Mouse (Mus musculus): ENCODE results near the gene Fbxl17.

Gene Fbxl17

GRCm38 (mm10) chr17:63071134-63071923, 428.5 kb downstream of the Fbxl17 start:
- in situ Hi-C loops (cut with MboI; ENCODE audit: low sequenced_read_pairs), result no loop called here

GRCm38 (mm10) chr17:63070161-63070761, 429.6 kb downstream of the Fbxl17 start:
- in situ Hi-C loops (cut with MboI; ENCODE audit: low sequenced_read_pairs), result no loop called here

- in situ Hi-C loops (cut with MboI; ENCODE audit: low sequenced_read_pairs), result no loop called here
Observed at GRCm38 (mm10) chr17:63062785-63063184, 437.0 kb downstream of the Fbxl17 start.

DNA sequence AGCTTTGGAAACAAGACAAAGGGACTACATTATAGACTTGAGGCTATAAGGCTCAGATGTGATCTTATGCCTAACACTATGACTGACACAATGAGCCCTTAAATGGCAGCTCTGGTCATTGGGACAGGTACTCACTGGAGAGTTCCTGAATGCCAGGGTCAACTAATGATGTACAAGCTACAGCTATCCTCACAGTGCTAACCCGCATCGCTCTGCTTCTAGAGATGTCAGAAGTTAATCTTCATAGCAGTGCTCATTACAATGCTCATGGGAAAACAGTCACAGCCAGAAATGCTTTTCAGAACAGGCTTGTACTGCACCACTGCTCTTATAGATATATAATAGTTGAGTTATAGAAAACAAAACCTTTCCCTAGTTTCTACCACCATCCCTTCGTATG, 438.0 kb downstream of the Fbxl17 start:
- in situ Hi-C loops (cut with MboI; ENCODE audit: low sequenced_read_pairs), result no loop called here

GRCm38 (mm10) chr17:63060814-63061213, 439.0 kb downstream of the Fbxl17 start:
- in situ Hi-C loops (cut with MboI; ENCODE audit: low sequenced_read_pairs), result no loop called here

DNA sequence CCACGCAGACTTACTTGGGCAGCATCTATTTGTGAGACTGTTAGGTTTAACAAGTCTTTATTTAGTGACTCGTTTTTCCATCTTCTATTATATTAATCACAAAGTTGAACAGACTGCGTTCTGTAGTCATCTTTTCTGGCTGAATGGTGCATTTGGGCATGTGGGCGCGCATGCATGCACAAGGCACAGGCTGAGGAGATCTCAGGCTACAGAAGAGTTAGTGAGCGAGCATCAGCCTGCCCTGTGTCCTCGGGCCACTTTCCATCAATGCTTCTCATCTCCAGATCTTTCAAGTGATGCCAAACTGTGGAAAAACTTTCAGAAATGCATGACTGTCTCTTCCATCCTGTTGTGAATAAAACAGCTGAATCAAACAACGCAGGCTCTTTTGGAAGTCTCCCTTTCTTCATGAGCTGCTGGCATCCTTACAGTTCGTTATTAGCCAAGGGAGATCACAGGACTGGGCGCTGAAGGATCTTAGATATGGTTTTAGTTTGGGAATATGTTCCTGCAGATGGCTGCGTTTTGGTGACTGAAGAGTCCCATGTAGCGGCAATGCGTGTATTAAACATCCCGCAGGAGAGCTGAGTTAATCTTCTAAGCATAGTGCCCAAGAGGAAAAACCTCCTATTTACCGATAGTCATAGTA, 442.0 kb downstream of the Fbxl17 start:
- in situ Hi-C loops (cut with MboI; ENCODE audit: low sequenced_read_pairs), result no loop called here

GRCm38 (mm10) chr17:63056976-63057375, 442.8 kb downstream of the Fbxl17 start:
- in situ Hi-C loops (cut with MboI; ENCODE audit: low sequenced_read_pairs), result no loop called here

DNA sequence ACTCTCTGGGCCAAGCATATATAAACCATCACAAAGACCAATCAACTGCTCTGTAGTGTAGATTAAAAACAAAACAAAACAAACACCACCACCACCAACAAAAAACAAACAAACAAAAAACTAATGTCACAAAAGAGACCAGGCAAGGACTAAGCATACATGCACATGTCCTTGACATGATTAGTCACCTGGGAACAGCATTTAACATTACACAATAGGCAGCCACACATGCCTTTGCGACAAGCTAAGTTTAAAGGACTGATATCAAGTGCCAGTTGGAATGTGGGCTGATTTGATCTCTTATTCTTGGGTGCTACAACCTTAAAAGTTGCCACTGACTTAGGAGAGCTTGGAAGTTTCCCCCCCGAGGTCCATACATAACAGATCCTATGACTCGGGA, 446.5 kb downstream of the Fbxl17 start:
- in situ Hi-C loops (cut with MboI; ENCODE audit: low sequenced_read_pairs), result no loop called here

GRCm38 (mm10) chr17:63046401-63046800, 453.4 kb downstream of the Fbxl17 start:
- in situ Hi-C loops (cut with MboI; ENCODE audit: low sequenced_read_pairs), result no loop called here

- in situ Hi-C loops (cut with MboI; ENCODE audit: low sequenced_read_pairs), result no loop called here
Observed at GRCm38 (mm10) chr17:63045297-63045696, 454.5 kb downstream of the Fbxl17 start.

DNA sequence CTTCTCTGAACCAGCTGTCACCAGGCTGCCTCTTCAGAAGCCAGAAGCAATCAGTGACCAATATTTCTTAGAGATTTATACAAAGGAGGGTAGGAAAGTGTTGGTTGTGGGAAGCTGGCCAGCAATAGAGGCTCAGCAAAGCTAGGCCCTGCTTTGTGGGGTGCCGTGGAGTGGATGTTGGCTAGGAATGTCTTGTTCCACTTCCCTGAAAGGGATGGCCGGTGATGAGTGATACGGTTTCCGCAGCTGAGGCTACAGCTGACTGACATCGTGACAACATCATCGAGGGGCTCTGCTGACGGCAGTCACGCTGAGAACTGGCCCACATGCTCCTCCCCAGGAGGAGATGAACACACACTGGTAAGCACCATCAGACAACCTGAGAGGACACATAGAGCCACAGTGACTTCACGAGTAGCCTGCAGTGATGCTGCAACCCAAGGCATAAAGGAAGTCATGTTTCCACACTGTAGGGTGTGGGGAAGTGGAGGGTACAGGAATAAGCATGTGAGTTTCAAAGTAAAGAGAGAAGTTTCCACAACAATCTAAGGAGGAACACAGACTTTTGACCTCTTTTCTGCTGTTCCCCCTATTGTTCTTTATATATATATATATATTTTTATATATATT, 456.7 kb downstream of the Fbxl17 start:
- in situ Hi-C loops (cut with MboI; ENCODE audit: low sequenced_read_pairs), result no loop called here

DNA sequence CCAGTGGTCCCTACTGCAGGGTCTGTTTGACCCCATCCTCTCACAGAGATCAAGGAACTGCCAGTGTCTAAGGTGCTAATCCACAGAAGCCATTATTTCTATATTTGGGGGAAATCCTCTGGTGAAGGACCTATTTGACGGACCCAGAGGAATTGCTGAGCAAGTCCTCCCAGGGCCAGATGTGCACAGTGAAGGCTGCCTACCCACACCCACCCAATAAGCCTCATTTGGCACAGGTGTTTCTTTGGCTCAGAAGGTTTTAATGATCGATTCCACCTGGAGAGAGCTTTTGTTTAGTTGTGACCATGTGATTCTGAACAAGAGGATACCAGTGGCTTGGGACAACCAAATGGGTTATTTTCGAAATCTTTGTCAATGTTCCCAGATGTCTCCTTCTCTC, 462.3 kb downstream of the Fbxl17 start:
- in situ Hi-C loops (cut with MboI; ENCODE audit: low sequenced_read_pairs), result no loop called here

DNA sequence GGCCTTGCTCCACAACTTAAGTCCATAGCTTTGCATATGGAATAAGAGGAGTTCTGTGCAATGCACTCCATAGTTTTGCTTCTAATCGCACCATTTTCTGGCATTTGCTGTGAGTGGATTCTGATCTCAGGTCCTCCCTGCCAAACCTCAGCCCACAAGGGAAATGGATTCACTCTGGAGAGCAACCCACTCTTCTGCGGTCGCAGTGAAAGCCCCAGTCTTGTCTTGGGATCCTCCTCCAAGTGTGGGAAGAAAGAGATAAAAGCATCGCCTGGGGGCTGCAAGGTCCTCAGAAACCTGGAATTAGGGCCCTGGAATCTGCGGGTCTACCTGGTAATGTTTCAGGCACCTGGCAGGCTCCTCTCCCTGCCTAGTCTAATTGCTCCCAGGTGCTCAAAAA, 466.7 kb downstream of the Fbxl17 start:
- in situ Hi-C loops (cut with MboI; ENCODE audit: low sequenced_read_pairs), result no loop called here

- in situ Hi-C loops (cut with MboI; ENCODE audit: low sequenced_read_pairs), result no loop called here
Observed at GRCm38 (mm10) chr17:63029105-63029504, 470.7 kb downstream of the Fbxl17 start.

DNA sequence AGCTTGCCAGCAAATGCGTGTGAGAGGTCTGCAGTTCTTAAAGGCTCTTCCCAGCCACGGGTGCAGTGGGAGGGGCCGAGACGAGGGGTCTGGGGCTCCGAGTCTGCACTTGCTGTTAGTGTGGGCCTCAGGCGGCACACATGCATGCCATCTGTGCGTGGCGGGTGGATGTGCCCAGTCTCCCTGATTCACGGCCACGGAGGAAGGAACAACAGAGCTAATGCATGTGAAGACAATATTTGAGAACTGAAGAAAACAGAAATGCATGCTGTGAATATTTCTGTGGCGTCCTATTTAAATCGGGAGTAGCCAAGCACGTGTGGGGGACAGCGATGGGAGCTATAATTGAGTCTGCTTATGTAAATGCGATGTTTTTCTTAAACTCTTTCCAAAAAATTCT, 474.6 kb downstream of the Fbxl17 start:
- in situ Hi-C loops (cut with MboI; ENCODE audit: low sequenced_read_pairs), result no loop called here

GRCm38 (mm10) chr17:63017605-63018167, 482.1 kb downstream of the Fbxl17 start:
- in situ Hi-C loops (cut with MboI; ENCODE audit: low sequenced_read_pairs), result no loop called here

GRCm38 (mm10) chr17:63012571-63012923, 487.3 kb downstream of the Fbxl17 start:
- in situ Hi-C loops (cut with MboI; ENCODE audit: low sequenced_read_pairs), result no loop called here

DNA sequence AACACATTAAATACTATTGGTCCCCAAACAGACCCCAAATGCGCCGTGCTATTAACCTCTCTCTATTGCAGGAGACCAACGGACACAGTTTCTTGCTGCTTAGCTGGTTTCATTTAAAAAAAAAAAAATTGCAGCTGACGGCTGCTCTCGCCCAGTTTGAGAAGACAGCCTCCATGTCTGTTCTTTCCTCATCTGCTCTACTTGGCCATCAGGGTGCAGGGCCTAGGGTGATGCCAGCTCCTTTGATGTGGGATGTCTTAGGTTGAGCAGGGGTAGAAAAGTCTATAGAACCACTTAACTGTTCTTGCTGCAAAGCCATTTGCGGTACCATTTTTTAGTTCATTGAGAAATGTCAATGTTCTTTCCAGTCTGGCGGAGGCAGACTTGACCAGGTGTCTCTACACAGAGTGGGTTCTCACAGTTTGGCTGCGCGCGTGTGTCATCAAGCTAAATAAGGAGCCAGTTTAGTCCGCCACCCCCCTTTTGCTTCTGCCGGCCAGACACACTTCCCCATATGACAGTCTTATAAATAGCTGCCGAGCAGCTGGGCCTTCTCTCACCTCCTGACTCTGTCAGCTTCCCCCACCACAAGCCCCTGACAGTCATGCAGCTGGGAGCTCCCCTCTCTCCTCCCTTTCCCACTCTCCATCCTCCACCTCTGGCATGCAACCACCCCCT, 487.8 kb downstream of the Fbxl17 start:
- in situ Hi-C loops (cut with MboI; ENCODE audit: low sequenced_read_pairs), result no loop called here

GRCm38 (mm10) chr17:63010830-63011229, 489.0 kb downstream of the Fbxl17 start:
- in situ Hi-C loops (cut with MboI; ENCODE audit: low sequenced_read_pairs), result no loop called here

- in situ Hi-C loops (cut with MboI; ENCODE audit: low sequenced_read_pairs), result no loop called here
Observed at GRCm38 (mm10) chr17:63008788-63009187, 491.0 kb downstream of the Fbxl17 start.

DNA sequence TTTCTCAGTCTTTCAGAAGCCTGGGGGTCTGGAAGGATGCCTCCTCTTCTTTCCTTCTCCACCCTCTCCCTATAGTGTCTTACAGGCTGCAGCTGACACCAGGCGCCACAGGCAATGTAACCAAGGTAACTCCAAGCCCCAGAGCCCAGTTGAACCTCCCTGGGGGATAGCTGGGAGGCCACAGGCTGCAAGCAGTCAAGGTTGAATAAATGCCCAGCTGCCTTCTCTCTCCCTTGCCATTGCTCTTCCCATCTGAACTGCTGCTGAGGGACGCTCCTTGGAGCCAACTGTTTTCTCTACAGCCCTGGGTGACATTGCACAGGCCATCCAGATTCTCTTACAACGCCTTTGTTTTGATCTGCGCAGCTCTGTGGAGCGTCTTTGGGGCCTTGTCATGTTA, 491.5 kb downstream of the Fbxl17 start:
- in situ Hi-C loops (cut with MboI; ENCODE audit: low sequenced_read_pairs), result no loop called here
